Mouse (Mus musculus) neural tube, embryonic 11.5 days (tissue): ENCODE data around the gene Golph3l. TPM values are rescaled to one million over a fixed set of nuclear protein-coding genes. Genes with fewer than 3 reads are reported as not detected.
"Not testable (repeated sequence)": the region's sequence is repeated elsewhere in the genome, so short reads cannot be mapped to it uniquely, and the experiment has no call there.

Experiments used
- ATAC-seq: fragments of 200-750 bp; cut with Nextera tagmentation; 2 replicates; pipeline ENCODE4 v1.8.0; 2017; ENCODE audit warnings: moderate number of reproducible peaks, mild to moderate bottlenecking, moderate TSS enrichment, moderate library complexity; ENCODE audit not compliant: insufficient read depth, low FRiP score, low TSS enrichment
- DNase-seq: peaks from one replicate; pipeline ENCODE4 v3.0.0-alpha.2; 2015; ENCODE audit warnings: low spot score
- H3K27ac ChIP-seq: fragments of 300-500 bp; sonication (generic); 2 replicates; pipeline ENCODE4 v1.5.1; 2014; ENCODE audit warnings: low read depth, mild to moderate bottlenecking, low read length
- H3K27me3 ChIP-seq: fragments of 300-500 bp; sonication (generic); 2 replicates; pipeline ENCODE4 v1.6.1; 2014; ENCODE audit warnings: mild to moderate bottlenecking, low read length, mixed read lengths; ENCODE audit not compliant: control insufficient read depth, insufficient read depth
- H3K36me3 ChIP-seq: fragments of 300-500 bp; sonication (generic); 2 replicates; pipeline ENCODE4 v1.6.1; 2014; ENCODE audit warnings: mild to moderate bottlenecking, low read length, moderate library complexity, mixed read lengths; ENCODE audit not compliant: control insufficient read depth, insufficient read depth
- H3K4me1 ChIP-seq: fragments of 300-500 bp; sonication (generic); 2 replicates; pipeline ENCODE4 v1.6.1; 2014; ENCODE audit warnings: low read length, mixed read lengths; ENCODE audit not compliant: control insufficient read depth, insufficient read depth
- H3K4me2 ChIP-seq: fragments of 300-500 bp; sonication (generic); 2 replicates; pipeline ENCODE4 v1.6.1; 2014; ENCODE audit warnings: low read depth, mild to moderate bottlenecking, moderate library complexity
- H3K4me3 ChIP-seq: fragments of 300-500 bp; sonication (generic); 2 replicates; pipeline ENCODE4 v1.5.1; 2014; ENCODE audit warnings: low read depth, low read length
- H3K9ac ChIP-seq: fragments of 300-500 bp; sonication (generic); 2 replicates; pipeline ENCODE4 v1.6.1; 2014; ENCODE audit warnings: mild to moderate bottlenecking, low read length
- H3K9me3 ChIP-seq: fragments of 300-500 bp; sonication (generic); 2 replicates; pipeline ENCODE4 v1.6.1; 2016; ENCODE audit warnings: low read length; ENCODE audit not compliant: control insufficient read depth
- WGBS: fragments of 180-500 bp; shearing (Covaris S2); extraction: QIAGEN DNeasy Blood & Tissue Kit; methylation state at CpG from one replicate; pipeline ENCODE4 v1.1.7; 2014; 5-methylcytosine and 5-hydroxymethylcytosine counted together
- polyA plus RNA-seq: library from polyadenylated mRNA; unstranded; fragments of >200 nt; fragmentation: Nextera tagmentation; extraction: Ambion mirVana; gene quantifications from 2 replicates; pipeline ENCODE4 v1.2.1, GENCODE M21; 2014

Gene Golph3l
- polyA plus RNA-seq, 1 experiment from 2014 or later: 41.2 TPM

DNA sequence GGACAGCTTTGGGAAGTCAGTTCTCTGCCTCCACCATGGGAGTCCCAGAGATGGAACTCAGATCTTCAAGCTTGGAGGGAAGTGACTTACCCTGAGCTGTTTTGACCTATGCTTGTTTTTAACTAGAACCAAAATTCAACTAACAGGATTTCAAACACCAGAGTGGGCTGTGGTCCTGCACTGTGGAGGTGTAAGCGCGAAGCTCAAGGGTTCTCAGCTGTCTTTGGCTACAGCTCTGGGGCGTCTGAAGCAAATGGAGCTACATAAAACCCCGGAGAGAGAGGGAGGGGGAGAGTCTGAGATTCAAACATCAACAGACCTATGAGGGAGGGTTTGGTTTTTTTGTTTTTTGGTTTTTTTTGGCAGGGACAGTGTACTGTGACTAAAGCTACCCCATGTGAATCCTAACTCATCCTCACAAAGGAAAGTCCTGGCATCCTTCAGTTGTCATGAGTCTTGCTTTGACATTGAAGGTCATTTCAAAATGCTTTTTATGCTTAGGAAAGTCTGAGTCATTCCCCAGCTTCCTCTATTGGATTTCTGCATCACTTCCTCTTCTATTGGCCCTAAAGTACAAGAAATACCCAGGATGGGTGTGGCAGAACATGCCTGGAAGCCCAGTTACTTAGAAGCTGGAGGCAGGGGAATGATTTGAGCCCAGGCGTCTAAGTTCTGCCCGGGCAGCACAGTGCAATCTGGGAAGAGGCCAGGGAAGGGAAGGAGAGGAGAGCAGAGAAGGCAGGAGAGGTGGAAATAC lies 61.7 kb downstream of the Golph3l start:
- 78% methylated on average over 6 of the region's 6 CpGs for WGBS
- no peak for DNase-seq
- Histone ChIP-seq H3K27ac (no peak overlapping the region), H3K9me3 (no peaks in the 10 kb centered on the region), H3K36me3 (no peaks in the 10 kb centered on the region), H3K9ac (no peak overlapping the region), H3K4me2 (no peak overlapping the region), H3K4me1 (no peaks in the 10 kb centered on the region), H3K4me3 (no peak overlapping the region), H3K27me3 (no peaks in the 10 kb centered on the region)
- ATAC-seq: no peak

DNA sequence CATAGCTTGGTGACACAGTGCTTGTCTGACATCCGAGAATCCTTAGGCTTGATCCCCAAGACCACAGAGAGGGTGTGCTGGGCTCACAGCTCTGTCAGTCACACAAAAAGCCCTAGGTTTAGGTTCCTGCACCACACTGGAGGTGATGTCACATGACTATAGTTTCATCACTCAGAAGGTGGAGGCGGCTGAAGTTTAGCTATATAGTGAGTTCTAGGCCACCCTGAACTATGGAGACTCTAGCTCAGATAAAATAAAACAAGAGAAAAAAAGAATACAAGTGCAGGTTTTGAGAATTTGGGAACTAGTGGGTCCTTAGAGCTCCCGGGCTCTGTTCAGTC lies 62.3 kb downstream of the Golph3l start:
- no peaks in the 10 kb centered on the region for H3K27me3 ChIP-seq
- no peak for ATAC-seq
- H3K4me1 ChIP-seq: no peaks in the 10 kb centered on the region
- DNase-seq: no peak
- WGBS: 87% methylated on average over 3 of the region's 3 CpGs
- no peak overlapping the region for H3K4me2 ChIP-seq
- no peak overlapping the region for H3K27ac ChIP-seq
- no peaks in the 10 kb centered on the region for H3K36me3 ChIP-seq
- H3K9ac ChIP-seq: no peak overlapping the region
- H3K4me3 ChIP-seq: no peak overlapping the region
- H3K9me3 ChIP-seq: no peaks in the 10 kb centered on the region

DNA sequence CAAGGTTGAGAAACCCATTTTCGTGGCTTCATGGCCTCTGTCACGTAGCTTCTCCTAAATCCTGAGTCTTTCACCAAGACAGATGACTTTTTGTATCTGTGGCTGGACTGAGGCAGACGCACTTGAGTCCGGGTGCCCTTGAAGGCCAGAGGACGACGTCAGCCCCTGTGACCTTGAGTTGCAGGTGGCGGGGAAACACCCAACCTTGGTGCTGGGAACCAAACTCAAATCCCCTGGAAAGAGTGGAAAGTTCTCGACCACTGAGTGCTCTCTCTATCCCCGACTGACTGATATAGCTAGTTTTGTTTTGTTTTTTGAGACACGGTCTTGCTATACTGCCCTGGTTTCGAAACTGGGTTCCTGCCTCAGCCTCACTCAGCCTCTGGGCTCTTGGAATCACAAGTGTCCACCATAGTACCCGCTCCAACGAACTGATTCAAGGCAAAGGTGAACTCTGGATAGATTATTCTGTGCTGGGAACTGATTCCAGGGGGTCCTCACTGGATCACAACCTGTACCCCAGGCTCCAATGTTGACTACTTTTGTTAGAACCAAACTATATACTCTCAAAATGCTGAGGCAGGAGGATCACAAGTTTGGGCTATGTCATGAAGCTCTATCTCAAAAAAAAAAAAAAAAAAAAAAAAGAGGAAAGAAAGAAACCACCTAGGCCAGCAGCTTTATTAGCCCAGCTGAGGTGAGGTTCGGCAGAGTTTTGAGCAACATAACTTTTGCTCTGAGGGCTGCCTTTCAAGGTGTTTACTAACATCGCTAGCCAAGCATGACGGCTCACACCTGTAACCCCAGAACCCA lies 62.9 kb downstream of the Golph3l start:
- WGBS: 88% methylated on average over 16 of the region's 16 CpGs
- H3K4me3 ChIP-seq: no peak overlapping the region
- no peaks in the 10 kb centered on the region for H3K27me3 ChIP-seq
- H3K4me1 ChIP-seq: no peaks in the 10 kb centered on the region
- ATAC-seq (no peak), DNase-seq (no peak)
- no peak overlapping the region for H3K9ac ChIP-seq
- no peaks in the 10 kb centered on the region for H3K36me3 ChIP-seq
- H3K4me2 ChIP-seq: no peak overlapping the region
- H3K9me3 ChIP-seq: no peaks in the 10 kb centered on the region
- no peak overlapping the region for H3K27ac ChIP-seq

DNA sequence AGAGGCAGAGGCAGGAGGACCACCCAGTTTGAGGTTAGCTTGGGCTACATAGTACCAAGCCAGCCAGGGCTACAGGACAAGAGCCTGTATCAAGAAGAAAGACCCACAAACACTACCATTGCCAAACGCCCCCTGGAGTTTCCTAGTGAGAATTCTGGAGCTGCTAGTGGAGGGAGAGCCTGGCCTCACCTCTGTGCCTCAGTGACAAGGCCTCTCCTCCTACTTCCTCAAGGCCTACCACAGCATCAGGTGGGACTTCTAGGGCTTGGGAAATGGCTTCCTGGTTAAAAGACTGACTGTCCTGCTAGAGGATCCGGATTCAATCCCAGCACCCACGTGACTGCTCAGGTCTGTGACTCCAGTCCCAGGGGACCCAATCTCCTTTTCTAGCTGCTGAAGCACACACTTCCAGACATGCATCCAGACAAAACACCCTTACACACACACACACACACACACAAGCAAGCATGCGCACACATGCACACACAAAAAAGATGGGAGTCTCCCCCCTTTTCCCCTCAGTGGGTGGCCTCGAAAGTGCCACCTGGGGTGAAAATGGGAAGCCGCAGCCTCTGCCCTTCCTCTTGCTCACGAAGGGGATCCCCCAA lies 63.6 kb downstream of the Golph3l start:
- Histone ChIP-seq H3K9me3 (no peaks in the 10 kb centered on the region), H3K9ac (no peak overlapping the region), H3K4me3 (no peak overlapping the region), H3K36me3 (no peaks in the 10 kb centered on the region), H3K27me3 (no peaks in the 10 kb centered on the region), H3K4me2 (no peak overlapping the region), H3K27ac (no peak overlapping the region), H3K4me1 (no peaks in the 10 kb centered on the region)
- ATAC-seq (no peak), DNase-seq (no peak)
- WGBS: 62% methylated on average over 7 of the region's 7 CpGs

DNA sequence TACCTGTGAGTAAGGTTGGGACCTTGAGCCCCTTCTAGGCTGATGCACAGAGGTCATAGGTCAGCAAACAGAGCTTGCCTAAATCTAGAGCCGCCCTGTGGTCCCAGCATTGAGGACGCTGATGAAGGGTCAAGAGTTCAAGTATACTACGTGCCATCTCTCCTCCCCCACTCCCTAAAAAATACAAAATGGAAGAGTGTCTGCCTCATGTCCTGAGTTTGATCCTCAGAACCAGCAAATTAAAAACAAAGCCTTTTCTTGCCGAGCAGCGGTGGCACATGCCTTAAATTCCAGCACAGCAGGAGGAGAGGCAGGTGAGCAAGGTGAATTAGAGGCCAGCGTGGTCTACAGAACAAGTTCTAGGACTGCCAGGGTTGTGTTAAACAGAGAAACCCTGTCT lies 64.1 kb downstream of the Golph3l start:
- no peak overlapping the region for H3K4me3 ChIP-seq
- WGBS: 14% methylated on average over 6 of the region's 6 CpGs
- no peak overlapping the region for H3K9ac ChIP-seq
- no peaks in the 10 kb centered on the region for H3K27me3 ChIP-seq
- no peaks in the 10 kb centered on the region for H3K9me3 ChIP-seq
- no peak overlapping the region for H3K4me2 ChIP-seq
- H3K4me1 ChIP-seq: no peaks in the 10 kb centered on the region
- DNase-seq (no peak), ATAC-seq (no peak)
- H3K36me3 ChIP-seq: no peaks in the 10 kb centered on the region
- H3K27ac ChIP-seq: no peak overlapping the region

DNA sequence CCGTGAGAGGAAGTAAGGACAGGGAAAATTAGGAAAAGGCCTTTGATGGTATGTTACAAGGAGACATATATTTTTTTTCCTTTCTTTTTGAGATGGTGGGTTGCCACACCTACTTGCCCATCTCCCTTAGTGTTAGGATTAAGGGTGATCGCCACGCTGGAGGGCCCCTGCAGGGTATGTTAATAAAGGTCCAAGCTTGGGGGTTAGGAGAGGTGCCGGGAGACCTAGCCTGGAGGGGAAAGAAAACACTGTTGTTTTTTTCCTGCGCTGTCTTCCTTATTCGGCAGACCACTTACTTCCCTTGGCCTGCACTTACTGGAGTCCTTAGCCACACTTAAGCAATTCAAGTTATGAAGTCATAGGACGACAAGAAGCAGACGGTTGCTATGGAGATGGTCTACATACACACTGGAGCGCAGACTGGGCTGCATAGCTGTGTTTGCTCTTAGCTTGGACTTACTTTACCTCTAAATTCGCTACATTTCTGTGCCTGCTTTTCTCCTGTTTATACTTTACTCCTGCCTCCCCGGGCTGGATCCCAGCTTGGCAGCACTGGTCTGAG lies 64.8 kb downstream of the Golph3l start:
- H3K27me3 ChIP-seq: no peaks in the 10 kb centered on the region
- no peak overlapping the region for H3K9ac ChIP-seq
- no peak for DNase-seq
- H3K36me3 ChIP-seq: no peaks in the 10 kb centered on the region
- H3K4me1 ChIP-seq: no peaks in the 10 kb centered on the region
- ATAC-seq: no peak
- H3K4me2 ChIP-seq: no peak overlapping the region
- 33% methylated on average over 11 of the region's 11 CpGs for WGBS
- no peaks in the 10 kb centered on the region for H3K9me3 ChIP-seq
- no peak overlapping the region for H3K27ac ChIP-seq
- no peak overlapping the region for H3K4me3 ChIP-seq

DNA sequence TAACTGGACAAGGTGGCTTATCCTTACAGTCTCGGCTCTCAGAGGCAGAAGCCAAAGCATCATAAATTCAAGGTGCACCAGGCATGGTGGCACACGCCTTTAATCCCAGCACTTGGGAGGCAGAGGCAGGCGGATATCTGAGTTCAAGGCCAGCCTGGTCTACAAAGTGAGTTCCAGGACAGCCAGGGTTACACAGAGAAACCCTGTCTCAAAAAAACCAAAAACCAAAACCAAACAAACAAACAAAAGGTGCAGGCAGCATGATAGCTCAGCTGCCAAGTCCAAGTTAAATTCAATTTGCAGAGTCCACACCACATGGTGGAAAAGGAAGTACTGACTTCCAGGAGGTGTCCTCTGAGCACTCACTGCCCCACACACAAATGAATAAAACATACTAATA lies 65.6 kb downstream of the Golph3l start:
- not testable (repeated sequence) for H3K27ac ChIP-seq, ATAC-seq, H3K4me2 ChIP-seq, H3K27me3 ChIP-seq, DNase-seq, H3K9me3 ChIP-seq, H3K9ac ChIP-seq, H3K4me1 ChIP-seq, H3K36me3 ChIP-seq, H3K4me3 ChIP-seq
- WGBS: 85% methylated on average over 3 of the region's 3 CpGs

DNA sequence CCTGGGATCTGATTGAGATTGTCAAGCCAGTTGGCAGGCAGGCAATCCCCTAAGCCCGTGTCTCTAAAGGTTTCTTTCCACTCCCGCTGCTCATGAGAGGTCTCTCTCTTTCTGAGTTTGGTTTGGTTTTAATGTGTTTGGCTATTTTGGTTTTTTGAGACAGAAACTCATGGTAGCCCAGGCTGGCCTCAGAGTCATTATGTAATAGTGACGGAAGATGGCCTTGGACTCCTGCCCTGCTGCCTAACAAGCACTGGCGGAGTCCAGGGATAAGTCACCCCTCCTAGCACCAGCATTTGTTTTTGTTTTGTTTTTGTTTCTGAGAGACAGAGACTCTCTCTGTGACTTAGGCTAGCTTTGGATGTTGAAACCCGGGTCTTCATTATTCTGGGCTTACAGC lies 66.7 kb downstream of the Golph3l start:
- peaks cover 2% of the 10 kb centered on the region for H3K4me1 ChIP-seq
- no peaks in the 10 kb centered on the region for H3K9me3 ChIP-seq
- H3K4me3 ChIP-seq: no peak overlapping the region
- ATAC-seq (no peak), DNase-seq (no peak)
- no peak overlapping the region for H3K27ac ChIP-seq
- H3K4me2 ChIP-seq: no peak overlapping the region
- H3K9ac ChIP-seq: no peak overlapping the region
- no peaks in the 10 kb centered on the region for H3K27me3 ChIP-seq
- no peaks in the 10 kb centered on the region for H3K36me3 ChIP-seq
- 92% methylated on average over 5 of the region's 5 CpGs for WGBS
